In genomic region chr13:51975801-51976601, GRCm38 (mm10) we compare ENCODE assay signal across 8 mouse cellular contexts.
DNase-seq lines count a peak whose midpoint lies in the region; ATAC-seq and TF ChIP-seq lines count a peak whose summit lies in the region.

No protein-coding gene starts in this region.

- no peak overlapping the region for H3K4me3 ChIP-seq in intestine, embryonic 16.5 days (ENCODE audit: low read length)
- no peak overlapping the region for H3K4me3 ChIP-seq in stomach, postnatal 0 days (ENCODE audit: low read depth, low read length)

- no peaks in the 10 kb centered on the region for H3K36me3 ChIP-seq in intestine, embryonic 16.5 days (ENCODE audit: control insufficient read depth, insufficient read depth, low read length)
- no peaks in the 10 kb centered on the region for H3K36me3 ChIP-seq in stomach, postnatal 0 days (ENCODE audit: control insufficient read depth, insufficient read depth, low read length)

- no peak for TF ChIP-seq CTCF in stomach, postnatal 0 days (IDR thresholded peaks at IDR 0.05; ENCODE audit: low read depth)

- peak overlapping the region; percentile 14; the same call in 1 of the 2 replicates for H3K9ac ChIP-seq in intestine, embryonic 16.5 days (ENCODE audit: low read depth, low read length)
- H3K9ac ChIP-seq in stomach, postnatal 0 days (ENCODE audit: low read length) = no peak overlapping the region

- H3K9me3 ChIP-seq in intestine, embryonic 16.5 days (ENCODE audit: control insufficient read depth, low read length) = no peaks in the 10 kb centered on the region
- no peaks in the 10 kb centered on the region for H3K9me3 ChIP-seq in stomach, postnatal 0 days (ENCODE audit: control insufficient read depth, low read length)

- H3K27ac ChIP-seq in intestine, embryonic 16.5 days (ENCODE audit: low read length) = peak overlapping the region; percentile 72
- peak overlapping the region; percentile 58 for H3K27ac ChIP-seq in stomach, postnatal 0 days (replicated peaks)

- ATAC-seq in intestine, embryonic 16.5 days = peak; percentile 87
- peak; percentile 60 for ATAC-seq in stomach, postnatal 0 days (ENCODE audit: low FRiP score, low TSS enrichment)
- ATAC-seq in inflammation-experienced regulatory T-cells, adult 6 months = no peak

- 29% methylated on average over 7 of the region's 7 CpGs for WGBS in intestine, embryonic 16.5 days
- 38% methylated on average over 7 of the region's 7 CpGs for WGBS in stomach, postnatal 0 days

- H3K4me1 ChIP-seq in intestine, embryonic 16.5 days (ENCODE audit: control insufficient read depth, insufficient read depth, low read length) = peaks cover 33% of the 10 kb centered on the region
- H3K4me1 ChIP-seq in stomach, postnatal 0 days (replicated peaks; ENCODE audit: control insufficient read depth, insufficient read depth) = peaks cover 23% of the 10 kb centered on the region

- peak; percentile 73 for DNase-seq in 416B (ENCODE audit: low read depth)
- peak; percentile 80 for DNase-seq in NIH3T3 (ENCODE audit: low read depth)
- peak; percentile 64 to 70 for DNase-seq in gastrocnemius, adult 8-10 months (ENCODE audit: low spot score in 2 of 2)
- DNase-seq in lung, adult 18-20 months = peak; percentile 72 to 80
- DNase-seq in stomach, postnatal 0 days (ENCODE audit: low spot score) = peak; percentile 42
- DNase-seq in left cerebral cortex, adult 18-20 months (ENCODE audit: low spot score in 2 of 2) = no peak

- no peak for TF ChIP-seq EP300 in stomach, postnatal 0 days (optimal IDR thresholded peaks at IDR 0.05)

- no peaks in the 10 kb centered on the region for H3K27me3 ChIP-seq in intestine, embryonic 16.5 days (replicated peaks; ENCODE audit: control insufficient read depth, insufficient read depth, low read length)
- no peaks in the 10 kb centered on the region for H3K27me3 ChIP-seq in stomach, postnatal 0 days (ENCODE audit: control insufficient read depth, insufficient read depth, low read length)

- H3K4me2 ChIP-seq in intestine, embryonic 16.5 days (ENCODE audit: low read depth, low read length) = no peak overlapping the region
- H3K4me2 ChIP-seq in stomach, postnatal 0 days (replicated peaks; ENCODE audit: low read depth) = no peak overlapping the region

Comparison
In these comparisons a context has a peak if more than half of its experiments do, and no peak if none do; other contexts are left out.
1. DNase-seq: peak in 416B (single experiment), NIH3T3 (single experiment), gastrocnemius, adult 8-10 months (2 of 2), lung, adult 18-20 months (2 of 2) and stomach, postnatal 0 days (single experiment); none in left cerebral cortex, adult 18-20 months (0 of 2).